Mouse (Mus musculus): ENCODE measurements around the gene Hhipl1. TPM values are rescaled to one million over a fixed set of nuclear protein-coding genes. Genes with fewer than 3 reads are reported as not detected.

The Hhipl1 gene
- polyA plus RNA-seq, 1 experiment from 2014 or later = 3.2 TPM

GRCm38 (mm10) chr12:108348151-108348550, 42.1 kb downstream of the Hhipl1 start:
- Histone ChIP-seq H3K9me3 (replicated peaks) (no peaks in the 10 kb centered on the region), H3K27ac (replicated peaks) (no peak overlapping the region), H3K4me3 (replicated peaks) (no peak overlapping the region), H3K27me3 (replicated peaks) (peaks cover 10% of the 10 kb centered on the region), H3K4me1 (peaks cover 8% of the 10 kb centered on the region), H3K36me3 (no peaks in the 10 kb centered on the region), H3K4me2 (no peak overlapping the region), H3K9ac (replicated peaks) (no peak overlapping the region)
- 88% methylated on average over 8 of the region's 8 CpGs for WGBS
- no peak for ATAC-seq (ENCODE audit: low FRiP score)

- no peak overlapping the region for H3K27ac ChIP-seq (replicated peaks)
- ATAC-seq (ENCODE audit: low FRiP score) = no peak
- no peaks in the 10 kb centered on the region for H3K36me3 ChIP-seq
- H3K27me3 ChIP-seq (replicated peaks) = peaks cover 19% of the 10 kb centered on the region
- peaks cover 8% of the 10 kb centered on the region for H3K4me1 ChIP-seq
- H3K9ac ChIP-seq (replicated peaks) = no peak overlapping the region
- WGBS = 66% methylated on average over 5 of the region's 5 CpGs
- H3K4me2 ChIP-seq = no peak overlapping the region
- H3K4me3 ChIP-seq (replicated peaks) = no peak overlapping the region
- H3K9me3 ChIP-seq (replicated peaks) = no peaks in the 10 kb centered on the region
Observed at GRCm38 (mm10) chr12:108349026-108349425, 43.0 kb downstream of the Hhipl1 start.

DNA sequence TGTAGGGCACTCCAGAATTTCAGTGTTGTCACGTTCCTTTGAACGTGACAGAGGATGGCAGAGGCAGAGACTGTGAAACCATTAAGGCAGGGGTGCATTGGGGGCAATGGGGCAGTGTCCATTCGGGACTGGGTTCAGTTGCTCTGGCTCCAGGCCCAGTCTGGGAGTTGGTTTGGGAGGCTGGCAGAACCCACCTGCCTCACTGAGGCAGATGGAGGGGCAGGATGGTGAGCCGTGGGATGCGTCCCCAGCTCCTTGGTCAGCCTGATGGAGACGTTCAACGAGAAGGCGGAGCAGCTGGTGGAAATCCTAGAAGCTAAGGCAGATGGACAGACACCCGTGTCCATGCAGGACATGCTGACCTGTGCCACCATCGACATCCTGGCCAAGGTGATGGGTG, 44.9 kb downstream of the Hhipl1 start:
- no peak overlapping the region for H3K9ac ChIP-seq (replicated peaks)
- H3K36me3 ChIP-seq = no peaks in the 10 kb centered on the region
- H3K27ac ChIP-seq (replicated peaks) = no peak overlapping the region
- no peak for ATAC-seq (ENCODE audit: low FRiP score)
- peaks cover 25% of the 10 kb centered on the region for H3K27me3 ChIP-seq (replicated peaks)
- H3K4me3 ChIP-seq (replicated peaks) = no peak overlapping the region
- WGBS = 90% methylated on average over 10 of the region's 10 CpGs
- peaks cover 8% of the 10 kb centered on the region for H3K4me1 ChIP-seq
- no peak overlapping the region for H3K4me2 ChIP-seq
- no peaks in the 10 kb centered on the region for H3K9me3 ChIP-seq (replicated peaks)

- peak overlapping the region; percentile 18 for H3K4me3 ChIP-seq (replicated peaks)
- H3K4me2 ChIP-seq = peak overlapping the region; percentile 52
- peak; percentile 18; the same call in 1 of the 2 replicates for ATAC-seq (ENCODE audit: low FRiP score)
- no peaks in the 10 kb centered on the region for H3K9me3 ChIP-seq (replicated peaks)
- peak overlapping the region; percentile 31 for H3K9ac ChIP-seq (replicated peaks)
- H3K36me3 ChIP-seq = no peaks in the 10 kb centered on the region
- peaks cover 8% of the 10 kb centered on the region for H3K4me1 ChIP-seq
- no peak overlapping the region for H3K27ac ChIP-seq (replicated peaks)
- WGBS = 10% methylated on average over 35 of the region's 35 CpGs
- H3K27me3 ChIP-seq (replicated peaks) = peaks cover 25% of the 10 kb centered on the region
Observed at GRCm38 (mm10) chr12:108352371-108353136, 46.5 kb downstream of the Hhipl1 start.

DNA sequence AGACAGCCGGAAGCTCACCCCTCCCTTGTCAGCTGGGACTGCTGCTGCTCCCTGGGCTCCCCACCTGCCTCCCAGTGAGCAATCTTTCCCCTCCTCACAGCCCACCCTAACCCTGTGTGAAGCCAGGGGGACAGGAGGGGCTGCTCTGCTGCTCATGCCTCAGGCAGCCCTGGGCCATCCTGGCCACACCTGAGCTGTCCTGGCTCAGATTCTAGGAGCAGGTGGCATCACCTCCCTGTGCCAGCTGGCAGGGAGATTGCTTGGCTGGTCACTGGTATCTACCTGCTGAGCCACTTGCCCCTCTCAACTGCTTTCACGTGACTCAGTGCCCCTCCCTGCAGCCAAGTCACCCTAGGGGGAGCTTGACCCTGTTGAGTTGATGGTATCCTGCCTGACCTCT, 48.2 kb downstream of the Hhipl1 start:
- ATAC-seq (ENCODE audit: low FRiP score) = no peak
- Histone ChIP-seq H3K27me3 (replicated peaks) (peaks cover 25% of the 10 kb centered on the region), H3K4me2 (no peak overlapping the region), H3K36me3 (no peaks in the 10 kb centered on the region), H3K9me3 (replicated peaks) (no peaks in the 10 kb centered on the region), H3K4me3 (replicated peaks) (no peak overlapping the region), H3K9ac (replicated peaks) (no peak overlapping the region), H3K4me1 (peaks cover 8% of the 10 kb centered on the region), H3K27ac (replicated peaks) (no peak overlapping the region)
- WGBS = 66% methylated on average over 2 of the region's 2 CpGs

- Histone ChIP-seq H3K4me1 (peaks cover 8% of the 10 kb centered on the region), H3K9me3 (replicated peaks) (no peaks in the 10 kb centered on the region), H3K9ac (replicated peaks) (no peak overlapping the region), H3K36me3 (no peaks in the 10 kb centered on the region), H3K27me3 (replicated peaks) (peaks cover 25% of the 10 kb centered on the region), H3K4me2 (no peak overlapping the region), H3K4me3 (replicated peaks) (no peak overlapping the region), H3K27ac (replicated peaks) (no peak overlapping the region)
- ATAC-seq (ENCODE audit: low FRiP score) = no peak
- WGBS = 96% methylated on average over 1 of the region's 1 CpGs
Observed at GRCm38 (mm10) chr12:108355271-108355670, 49.2 kb downstream of the Hhipl1 start.

GRCm38 (mm10) chr12:108355986-108356385, 49.9 kb downstream of the Hhipl1 start:
- Histone ChIP-seq H3K9ac (replicated peaks) (no peak overlapping the region), H3K27me3 (replicated peaks) (peaks cover 25% of the 10 kb centered on the region), H3K27ac (replicated peaks) (no peak overlapping the region), H3K9me3 (replicated peaks) (no peaks in the 10 kb centered on the region), H3K4me2 (no peak overlapping the region), H3K4me1 (peaks cover 8% of the 10 kb centered on the region), H3K36me3 (no peaks in the 10 kb centered on the region), H3K4me3 (replicated peaks) (no peak overlapping the region)
- no peak for ATAC-seq (ENCODE audit: low FRiP score)

DNA sequence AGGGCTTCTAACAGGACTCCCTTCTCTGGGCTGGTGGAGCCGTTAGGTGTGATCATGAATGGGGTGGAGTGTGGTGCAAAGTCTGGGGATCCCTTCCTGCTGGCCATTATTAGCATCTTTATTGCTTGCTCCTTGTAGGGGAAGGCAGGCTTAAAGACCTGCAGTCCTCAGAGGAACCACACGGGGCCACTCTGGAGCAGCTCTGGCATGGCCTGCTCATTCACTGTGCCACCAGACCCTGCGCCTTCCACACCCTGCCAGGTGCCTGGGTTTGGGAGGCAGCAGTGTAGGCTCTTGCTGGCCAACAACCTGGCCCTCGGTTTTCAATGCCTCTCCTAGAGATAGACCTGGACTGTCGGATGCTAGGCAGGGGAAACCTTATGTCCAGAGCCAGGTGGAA, 57.7 kb downstream of the Hhipl1 start:
- H3K4me2 ChIP-seq = no peak overlapping the region
- no peaks in the 10 kb centered on the region for H3K9me3 ChIP-seq (replicated peaks)
- H3K4me1 ChIP-seq = peaks cover 11% of the 10 kb centered on the region
- 8% methylated on average over 5 of the region's 5 CpGs for WGBS
- no peaks in the 10 kb centered on the region for H3K27me3 ChIP-seq (replicated peaks)
- H3K4me3 ChIP-seq (replicated peaks) = no peak overlapping the region
- no peaks in the 10 kb centered on the region for H3K36me3 ChIP-seq
- H3K9ac ChIP-seq (replicated peaks) = no peak overlapping the region
- peak; percentile 75 for ATAC-seq (ENCODE audit: low FRiP score)
- H3K27ac ChIP-seq (replicated peaks) = peak overlapping the region; percentile 33; the same call in 1 of the 2 replicates

DNA sequence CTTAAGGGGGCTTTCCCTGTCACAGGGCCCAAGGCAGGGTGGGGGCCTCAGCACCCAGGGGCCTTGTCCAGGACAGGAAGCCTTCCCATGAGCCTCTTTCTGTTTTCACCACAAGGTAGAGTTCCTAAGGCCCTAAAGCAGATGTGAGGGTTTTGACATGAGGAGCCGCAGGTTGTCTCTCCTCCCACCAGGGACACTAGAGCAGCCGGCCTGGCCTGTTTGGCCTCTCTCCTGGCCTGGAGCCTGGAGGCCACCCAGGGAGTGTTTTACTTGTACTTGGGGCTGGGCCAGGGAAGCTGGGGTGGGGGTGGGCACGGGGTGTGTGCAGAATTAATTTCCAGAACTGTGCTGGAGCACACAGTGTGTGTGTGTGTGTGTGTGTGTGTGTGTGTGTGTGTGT, 59.3 kb downstream of the Hhipl1 start:
- ATAC-seq (ENCODE audit: low FRiP score) = no peak

GRCm38 (mm10) chr12:108365868-108366267, 59.8 kb downstream of the Hhipl1 start:
- Histone ChIP-seq H3K4me2 (no peak overlapping the region), H3K27me3 (replicated peaks) (no peaks in the 10 kb centered on the region), H3K4me1 (peaks cover 12% of the 10 kb centered on the region), H3K36me3 (no peaks in the 10 kb centered on the region), H3K9me3 (replicated peaks) (no peaks in the 10 kb centered on the region), H3K27ac (replicated peaks) (no peak overlapping the region), H3K9ac (replicated peaks) (no peak overlapping the region), H3K4me3 (replicated peaks) (no peak overlapping the region)
- ATAC-seq (ENCODE audit: low FRiP score) = no peak
- 79% methylated on average over 7 of the region's 7 CpGs for WGBS

More for the DNA sequence above, 59.3 kb downstream of the Hhipl1 start:
- Histone ChIP-seq H3K36me3 (no peaks in the 10 kb centered on the region), H3K4me3 (replicated peaks) (no peak overlapping the region), H3K4me1 (peaks cover 11% of the 10 kb centered on the region), H3K4me2 (no peak overlapping the region), H3K9me3 (replicated peaks) (no peaks in the 10 kb centered on the region), H3K9ac (replicated peaks) (no peak overlapping the region), H3K27me3 (replicated peaks) (no peaks in the 10 kb centered on the region), H3K27ac (replicated peaks) (no peak overlapping the region)
- 26% methylated on average over 3 of the region's 3 CpGs for WGBS

GRCm38 (mm10) chr12:108367909-108368308, 61.8 kb downstream of the Hhipl1 start:
- 73% methylated on average over 2 of the region's 2 CpGs for WGBS
- Histone ChIP-seq H3K27me3 (replicated peaks) (no peaks in the 10 kb centered on the region), H3K27ac (replicated peaks) (no peak overlapping the region), H3K4me3 (replicated peaks) (no peak overlapping the region), H3K4me2 (no peak overlapping the region), H3K9me3 (replicated peaks) (no peaks in the 10 kb centered on the region), H3K9ac (replicated peaks) (no peak overlapping the region), H3K4me1 (peaks cover 15% of the 10 kb centered on the region), H3K36me3 (no peaks in the 10 kb centered on the region)
- no peak for ATAC-seq (ENCODE audit: low FRiP score)

GRCm38 (mm10) chr12:108368921-108369320, 62.9 kb downstream of the Hhipl1 start:
- Histone ChIP-seq H3K4me3 (replicated peaks) (no peak overlapping the region), H3K9me3 (replicated peaks) (no peaks in the 10 kb centered on the region), H3K4me2 (no peak overlapping the region)

More at GRCm38 (mm10) chr12:108368921-108369320, 62.9 kb downstream of the Hhipl1 start:
- Histone ChIP-seq H3K9ac (replicated peaks) (no peak overlapping the region), H3K4me1 (peaks cover 18% of the 10 kb centered on the region), H3K36me3 (no peaks in the 10 kb centered on the region), H3K27ac (replicated peaks) (no peak overlapping the region), H3K27me3 (replicated peaks) (no peaks in the 10 kb centered on the region)
- 41% methylated on average over 5 of the region's 5 CpGs for WGBS
- ATAC-seq (ENCODE audit: low FRiP score) = no peak
